Mouse (Mus musculus) limb, embryonic 10.5 days (tissue): Measurements from ENCODE around the gene Cep104. TPM values are rescaled to one million over a fixed set of nuclear protein-coding genes. Genes with fewer than 3 reads are reported as not detected.
A peak's percentile ranks its signal among the peaks of the same experiment; 100 is the strongest.

Experiments
- DNase-seq: peaks from one replicate; pipeline ENCODE4 v3.0.0-alpha.2; 2017; ENCODE audit warnings: low spot score
- H3K27ac ChIP-seq: fragments of 300-500 bp; sonication (generic); 2 replicates; pipeline ENCODE4 v1.5.1; 2016; ENCODE audit warnings: mild to moderate bottlenecking
- H3K27me3 ChIP-seq: fragments of 300-500 bp; sonication (generic); 2 replicates; pipeline ENCODE4 v1.6.1; 2016; ENCODE audit warnings: low read depth, mild to moderate bottlenecking; ENCODE audit not compliant: poor library complexity, severe bottlenecking
- H3K36me3 ChIP-seq: fragments of 300-500 bp; sonication (generic); 2 replicates; pipeline ENCODE4 v1.6.1; 2016; ENCODE audit warnings: mild to moderate bottlenecking, moderate library complexity
- H3K4me1 ChIP-seq: fragments of 300-500 bp; sonication (generic); 2 replicates; pipeline ENCODE4 v1.6.1; 2016
- H3K4me3 ChIP-seq: fragments of 300-500 bp; sonication (generic); 2 replicates; pipeline ENCODE4 v1.5.1; 2016; ENCODE audit warnings: mild to moderate bottlenecking, moderate library complexity
- H3K9me3 ChIP-seq: fragments of 300-500 bp; sonication (generic); replicated peaks from 2 replicates; pipeline ENCODE4 v1.6.1; 2016; ENCODE audit warnings: mild to moderate bottlenecking
- WGBS: fragments of 180-500 bp; shearing (Covaris S2); methylation state at CpG from one replicate; pipeline ENCODE4 v1.1.7; 2016; 5-methylcytosine and 5-hydroxymethylcytosine counted together
- polyA plus RNA-seq: library from polyadenylated mRNA; unstranded; fragments of >200 nt; fragmentation: Nextera tagmentation; extraction: Ambion mirVana; gene quantifications from 2 replicates; pipeline ENCODE4 v1.2.1, GENCODE M21; 2016

Gene Cep104
- polyA plus RNA-seq, 1 experiment from 2014 or later: 22.3 TPM

GRCm38 (mm10) chr4:153957444-153958250 is 17.3 kb upstream of the Cep104 start:
- no peak for DNase-seq
- peak overlapping the region; percentile 88 for H3K4me3 ChIP-seq
- under 1% methylated on average over 24 of the region's 37 CpGs for WGBS
- peak overlapping the region; percentile 95 for H3K27ac ChIP-seq
- no peaks in the 10 kb centered on the region for H3K27me3 ChIP-seq
- peaks cover 15% of the 10 kb centered on the region for H3K4me1 ChIP-seq
- no peaks in the 10 kb centered on the region for H3K9me3 ChIP-seq
- peaks cover 33% of the 10 kb centered on the region for H3K36me3 ChIP-seq

- no peak for DNase-seq
- 87% methylated on average over 7 of the region's 7 CpGs for WGBS
- H3K27me3 ChIP-seq: no peaks in the 10 kb centered on the region
- no peaks in the 10 kb centered on the region for H3K9me3 ChIP-seq
- H3K27ac ChIP-seq: no peak overlapping the region
- peaks cover 11% of the 10 kb centered on the region for H3K4me1 ChIP-seq
- no peak overlapping the region for H3K4me3 ChIP-seq
- H3K36me3 ChIP-seq: peaks cover 82% of the 10 kb centered on the region
These were observed 12.4 kb upstream of the Cep104 start for GRCm38 (mm10) chr4:153962631-153963030.

- no peaks in the 10 kb centered on the region for H3K4me1 ChIP-seq
- no peak overlapping the region for H3K4me3 ChIP-seq
- H3K9me3 ChIP-seq: no peaks in the 10 kb centered on the region
- peaks cover 97% of the 10 kb centered on the region for H3K36me3 ChIP-seq
- H3K27ac ChIP-seq: no peak overlapping the region
- 87% methylated on average over 5 of the region's 5 CpGs for WGBS
- no peak for DNase-seq
- no peaks in the 10 kb centered on the region for H3K27me3 ChIP-seq
These were observed 8.3 kb upstream of the Cep104 start for GRCm38 (mm10) chr4:153966651-153967050.

- 94% methylated on average over 2 of the region's 2 CpGs for WGBS
These were observed 7.4 kb upstream of the Cep104 start for GRCm38 (mm10) chr4:153967556-153967955.

GRCm38 (mm10) chr4:153968063-153968462 is 6.9 kb upstream of the Cep104 start:
- H3K4me1 ChIP-seq: no peaks in the 10 kb centered on the region
- no peak for DNase-seq
- 90% methylated on average over 2 of the region's 2 CpGs for WGBS
- no peak overlapping the region for H3K27ac ChIP-seq
- H3K9me3 ChIP-seq: no peaks in the 10 kb centered on the region
- H3K36me3 ChIP-seq: peaks cover 91% of the 10 kb centered on the region
- H3K27me3 ChIP-seq: no peaks in the 10 kb centered on the region
- no peak overlapping the region for H3K4me3 ChIP-seq

More at GRCm38 (mm10) chr4:153967556-153967955, 7.4 kb upstream of the Cep104 start:
- Histone ChIP-seq H3K36me3 (peaks cover 94% of the 10 kb centered on the region), H3K27me3 (no peaks in the 10 kb centered on the region), H3K27ac (no peak overlapping the region), H3K9me3 (no peaks in the 10 kb centered on the region), H3K4me3 (no peak overlapping the region), H3K4me1 (no peaks in the 10 kb centered on the region)
- no peak for DNase-seq

- Histone ChIP-seq H3K4me3 (peak overlapping the region; percentile 85), H3K4me1 (peaks cover 27% of the 10 kb centered on the region), H3K27ac (peak overlapping the region; percentile 87), H3K9me3 (no peaks in the 10 kb centered on the region), H3K27me3 (no peaks in the 10 kb centered on the region), H3K36me3 (peaks cover 38% of the 10 kb centered on the region)
- no peak for DNase-seq
- 2% methylated on average over 33 of the region's 33 CpGs for WGBS
These were observed 283 bp downstream of the Cep104 start for GRCm38 (mm10) chr4:153975292-153975662.

GRCm38 (mm10) chr4:153975768-153976167 is 774 bp downstream of the Cep104 start:
- peaks cover 27% of the 10 kb centered on the region for H3K4me1 ChIP-seq
- WGBS: 52% methylated on average over 6 of the region's 6 CpGs
- H3K27me3 ChIP-seq: no peaks in the 10 kb centered on the region
- no peak overlapping the region for H3K27ac ChIP-seq
- H3K9me3 ChIP-seq: no peaks in the 10 kb centered on the region
- H3K36me3 ChIP-seq: peaks cover 38% of the 10 kb centered on the region
- H3K4me3 ChIP-seq: peak overlapping the region; percentile 85
- no peak for DNase-seq

GRCm38 (mm10) chr4:153979243-153979642 is 4.2 kb downstream of the Cep104 start:
- 94% methylated on average over 10 of the region's 10 CpGs for WGBS
- no peak for DNase-seq
- no peak overlapping the region for H3K4me3 ChIP-seq
- peaks cover 54% of the 10 kb centered on the region for H3K36me3 ChIP-seq
- H3K9me3 ChIP-seq: no peaks in the 10 kb centered on the region
- no peak overlapping the region for H3K27ac ChIP-seq
- no peaks in the 10 kb centered on the region for H3K27me3 ChIP-seq
- peaks cover 17% of the 10 kb centered on the region for H3K4me1 ChIP-seq

- peaks cover 66% of the 10 kb centered on the region for H3K36me3 ChIP-seq
- H3K27ac ChIP-seq: no peak overlapping the region
These were observed 5.5 kb downstream of the Cep104 start for GRCm38 (mm10) chr4:153980470-153980869.

GRCm38 (mm10) chr4:153992715-153993114 is 17.7 kb downstream of the Cep104 start:
- peaks cover 99% of the 10 kb centered on the region for H3K36me3 ChIP-seq
- no peak for DNase-seq
- no peaks in the 10 kb centered on the region for H3K9me3 ChIP-seq
- WGBS: 95% methylated on average over 10 of the region's 10 CpGs
- no peaks in the 10 kb centered on the region for H3K4me1 ChIP-seq
- H3K27ac ChIP-seq: no peak overlapping the region
- no peaks in the 10 kb centered on the region for H3K27me3 ChIP-seq
- no peak overlapping the region for H3K4me3 ChIP-seq

More at GRCm38 (mm10) chr4:153980470-153980869, 5.5 kb downstream of the Cep104 start:
- Histone ChIP-seq H3K9me3 (no peaks in the 10 kb centered on the region), H3K27me3 (no peaks in the 10 kb centered on the region), H3K4me3 (no peak overlapping the region), H3K4me1 (peaks cover 14% of the 10 kb centered on the region)
- 89% methylated on average over 11 of the region's 11 CpGs for WGBS
- DNase-seq: no peak

- Histone ChIP-seq H3K27ac (no peak overlapping the region), H3K4me3 (no peak overlapping the region), H3K9me3 (no peaks in the 10 kb centered on the region), H3K27me3 (no peaks in the 10 kb centered on the region), H3K4me1 (no peaks in the 10 kb centered on the region), H3K36me3 (peaks cover 99% of the 10 kb centered on the region)
- 86% methylated on average over 8 of the region's 8 CpGs for WGBS
- DNase-seq: no peak
These were observed 18.5 kb downstream of the Cep104 start for GRCm38 (mm10) chr4:153993505-153993904.

GRCm38 (mm10) chr4:154005488-154005887 is 30.5 kb downstream of the Cep104 start:
- no peaks in the 10 kb centered on the region for H3K9me3 ChIP-seq
- DNase-seq: no peak
- no peak overlapping the region for H3K4me3 ChIP-seq
- H3K36me3 ChIP-seq: peaks cover 58% of the 10 kb centered on the region
- 92% methylated on average over 5 of the region's 5 CpGs for WGBS
- no peak overlapping the region for H3K27ac ChIP-seq
- no peaks in the 10 kb centered on the region for H3K4me1 ChIP-seq
- H3K27me3 ChIP-seq: no peaks in the 10 kb centered on the region

- Histone ChIP-seq H3K4me1 (no peaks in the 10 kb centered on the region; the same call in none of the 2 replicates), H3K27me3 (no peaks in the 10 kb centered on the region), H3K27ac (no peak overlapping the region), H3K9me3 (no peaks in the 10 kb centered on the region), H3K36me3 (peaks cover 56% of the 10 kb centered on the region), H3K4me3 (no peak overlapping the region)
- DNase-seq: no peak
- WGBS: 95% methylated on average over 6 of the region's 6 CpGs
These were observed 31.3 kb downstream of the Cep104 start for GRCm38 (mm10) chr4:154006264-154006663.
